Mouse (Mus musculus): ENCODE measurements at regions not wholly inside any gene's neighbourhood (a gene's known extent, or its start where the extent isn't known, plus 50 kb on each side); places are given as distances from the start of the nearest gene placed in this dataset.

DNA sequence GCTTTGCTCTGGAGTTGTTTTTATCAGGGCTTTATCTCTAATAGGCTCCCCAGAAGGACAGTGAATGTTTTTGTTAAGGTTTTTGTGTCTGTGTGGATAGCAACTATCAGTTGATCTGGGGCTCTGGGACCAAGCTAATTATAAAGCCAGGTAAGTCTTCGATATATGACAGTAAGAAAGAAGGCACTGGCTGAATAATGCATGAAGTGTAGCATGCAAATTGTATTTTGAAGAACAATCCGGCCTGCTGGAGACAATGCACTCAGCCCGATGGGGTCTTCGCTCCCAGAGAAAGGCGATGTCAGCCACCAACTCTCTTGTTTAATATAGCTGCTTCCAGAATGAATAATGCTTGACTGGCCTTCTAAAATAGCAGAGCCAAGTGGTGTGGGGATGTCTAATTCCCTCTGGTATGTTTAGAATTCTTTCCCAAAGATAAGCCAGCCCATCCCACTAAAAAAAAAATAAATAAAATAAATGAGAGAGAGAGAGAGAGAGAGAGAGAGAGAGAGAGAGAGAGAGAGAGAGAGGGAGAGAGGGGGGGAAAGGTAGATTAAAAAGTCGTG is 68.6 kb downstream of the Dad1 start:
- TF ChIP-seq ZC3H11A (IDR thresholded peaks at IDR 0.05; ENCODE audit: borderline replicate concordance, low read depth, low read length) (no peak), MAFK (IDR thresholded peaks at IDR 0.05; ENCODE audit: insufficient read depth, low read depth, low read length) (no peak), CHD2 (IDR thresholded peaks at IDR 0.05; ENCODE audit: low read depth, low read length) (no peak), ZNF384 (IDR thresholded peaks at IDR 0.05; ENCODE audit: low read depth, low read length) (no peak), HCFC1 (IDR thresholded peaks at IDR 0.05; ENCODE audit: borderline replicate concordance, insufficient read depth, low read length) (no peak)
- no peak for DNase-seq (ENCODE audit: low read depth, low spot score)
- Histone ChIP-seq H3K9ac (ENCODE audit: insufficient read depth, low read depth, low read length, poor library complexity, severe bottlenecking) (no peak overlapping the region), H3K9me3 (ENCODE audit: control insufficient read depth, insufficient read depth, low read depth, low read length) (no peaks in the 10 kb centered on the region), H3K4me1 (ENCODE audit: control insufficient read depth in 2 of 2, insufficient read depth in 2 of 2, low read length in 2 of 2, poor library complexity in 1 of 2) (no peaks in the 10 kb centered on the region), H3K27ac (ENCODE audit: insufficient read depth, low read depth, low read length, poor library complexity, severe bottlenecking) (no peak overlapping the region), H3K4me3 (ENCODE audit: insufficient read depth in 1 of 2, low read depth in 1 of 2, low read length in 2 of 2, poor library complexity in 1 of 2, severe bottlenecking in 1 of 2) (no peak overlapping the region), H3K36me3 (ENCODE audit: control insufficient read depth, insufficient read depth, low read length, poor library complexity, severe bottlenecking) (no peaks in the 10 kb centered on the region)
- in situ Hi-C loops (cut with MboI; ENCODE audit: low sequenced_read_pairs in 2 of 2, unreplicated experiment in 2 of 2), result no loop called here

DNA sequence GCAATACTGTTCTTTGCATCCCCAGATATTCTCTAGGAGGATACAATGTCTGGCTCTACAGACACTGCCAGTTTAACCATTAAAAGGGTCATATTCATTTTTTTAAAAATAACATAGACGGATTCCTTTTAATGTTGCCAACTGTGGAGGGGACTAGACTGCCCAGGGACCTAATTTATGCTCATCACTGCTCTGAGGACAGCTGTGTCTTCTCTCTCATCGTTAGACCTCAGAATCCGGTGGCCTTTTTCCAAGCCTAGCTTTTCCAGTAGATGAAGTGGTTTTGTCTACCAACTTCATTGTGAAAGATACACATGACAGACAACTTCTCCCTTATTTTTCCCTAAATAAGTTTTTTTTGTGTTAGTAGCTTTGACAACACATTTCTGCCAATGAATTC is 70.0 kb downstream of the Dad1 start:
- DNase-seq (ENCODE audit: low read depth, low spot score), result no peak

DNA sequence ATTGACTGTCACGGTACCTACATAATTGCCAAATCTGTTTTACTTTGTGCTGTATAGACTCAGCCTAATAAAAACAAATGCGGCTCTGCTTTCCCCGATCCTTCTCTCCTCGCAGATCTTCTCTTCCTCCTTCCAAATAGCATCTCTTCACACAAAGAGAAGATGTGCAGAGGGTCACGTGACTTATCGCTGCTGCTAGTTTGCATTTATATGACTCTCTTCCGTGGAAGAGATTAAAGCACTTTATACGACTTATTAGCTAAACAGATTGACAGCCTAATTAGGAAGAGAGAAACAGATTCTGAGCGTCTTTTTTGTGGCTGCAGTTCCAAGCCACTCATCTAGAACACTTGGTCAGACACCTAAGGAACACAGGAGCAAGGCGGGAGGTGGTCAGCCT is 71.1 kb downstream of the Dad1 start:
- Histone ChIP-seq H3K4me3 (ENCODE audit: insufficient read depth in 1 of 2, low read depth in 1 of 2, low read length in 2 of 2, poor library complexity in 1 of 2, severe bottlenecking in 1 of 2) (no peak overlapping the region), H3K36me3 (ENCODE audit: control insufficient read depth, insufficient read depth, low read length, poor library complexity, severe bottlenecking) (no peaks in the 10 kb centered on the region)
- in situ Hi-C loops (cut with MboI; ENCODE audit: low sequenced_read_pairs in 2 of 2, unreplicated experiment in 2 of 2), result no loop called here

More for the DNA sequence above, 70.0 kb downstream of the Dad1 start:
- Histone ChIP-seq H3K27ac (ENCODE audit: insufficient read depth, low read depth, low read length, poor library complexity, severe bottlenecking) (no peak overlapping the region), H3K9ac (ENCODE audit: insufficient read depth, low read depth, low read length, poor library complexity, severe bottlenecking) (no peak overlapping the region), H3K4me3 (ENCODE audit: insufficient read depth in 1 of 2, low read depth in 1 of 2, low read length in 2 of 2, poor library complexity in 1 of 2, severe bottlenecking in 1 of 2) (no peak overlapping the region), H3K9me3 (ENCODE audit: control insufficient read depth, insufficient read depth, low read depth, low read length) (no peaks in the 10 kb centered on the region), H3K4me1 (ENCODE audit: control insufficient read depth in 2 of 2, insufficient read depth in 2 of 2, low read length in 2 of 2, poor library complexity in 1 of 2) (no peaks in the 10 kb centered on the region), H3K36me3 (ENCODE audit: control insufficient read depth, insufficient read depth, low read length, poor library complexity, severe bottlenecking) (no peaks in the 10 kb centered on the region)
- TF ChIP-seq MAFK (IDR thresholded peaks at IDR 0.05; ENCODE audit: insufficient read depth, low read depth, low read length) (no peak), ZC3H11A (IDR thresholded peaks at IDR 0.05; ENCODE audit: borderline replicate concordance, low read depth, low read length) (no peak), CHD2 (IDR thresholded peaks at IDR 0.05; ENCODE audit: low read depth, low read length) (no peak), ZNF384 (IDR thresholded peaks at IDR 0.05; ENCODE audit: low read depth, low read length) (no peak), HCFC1 (IDR thresholded peaks at IDR 0.05; ENCODE audit: borderline replicate concordance, insufficient read depth, low read length) (no peak)
- in situ Hi-C loops (cut with MboI; ENCODE audit: low sequenced_read_pairs in 2 of 2, unreplicated experiment in 2 of 2), result no loop called here

DNA sequence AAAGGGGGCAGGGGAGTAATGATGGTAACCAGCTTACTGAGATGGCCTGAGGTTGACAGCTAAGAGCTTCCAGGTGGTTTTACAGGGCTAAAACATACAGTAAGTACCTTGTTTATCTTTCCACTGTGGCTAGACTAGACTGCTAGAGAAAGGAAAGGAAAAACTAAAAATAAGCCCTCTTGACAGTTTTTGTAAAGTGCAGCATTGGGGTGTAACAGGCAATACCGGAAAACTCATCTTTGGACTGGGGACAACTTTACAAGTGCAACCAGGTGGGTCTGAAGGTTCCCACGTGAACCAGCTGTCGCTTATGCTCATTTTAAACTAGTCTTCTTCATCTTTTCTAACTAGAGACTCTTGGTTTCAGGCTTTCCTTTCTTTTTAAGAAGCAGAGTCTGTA is 72.6 kb downstream of the Dad1 start:
- no peak for TF ChIP-seq HCFC1 (IDR thresholded peaks at IDR 0.05; ENCODE audit: borderline replicate concordance, insufficient read depth, low read length)
- no peak for TF ChIP-seq CHD2 (IDR thresholded peaks at IDR 0.05; ENCODE audit: low read depth, low read length)
- TF ChIP-seq ZNF384 (IDR thresholded peaks at IDR 0.05; ENCODE audit: low read depth, low read length), result no peak
- TF ChIP-seq ZC3H11A (IDR thresholded peaks at IDR 0.05; ENCODE audit: borderline replicate concordance, low read depth, low read length), result no peak
- TF ChIP-seq MAFK (IDR thresholded peaks at IDR 0.05; ENCODE audit: insufficient read depth, low read depth, low read length), result no peak
- H3K9me3 ChIP-seq (ENCODE audit: control insufficient read depth, insufficient read depth, low read depth, low read length), result no peaks in the 10 kb centered on the region
- H3K4me1 ChIP-seq (ENCODE audit: control insufficient read depth in 2 of 2, insufficient read depth in 2 of 2, low read length in 2 of 2, poor library complexity in 1 of 2), result no peaks in the 10 kb centered on the region
- H3K36me3 ChIP-seq (ENCODE audit: control insufficient read depth, insufficient read depth, low read length, poor library complexity, severe bottlenecking), result no peaks in the 10 kb centered on the region
- H3K4me3 ChIP-seq (ENCODE audit: insufficient read depth in 1 of 2, low read depth in 1 of 2, low read length in 2 of 2, poor library complexity in 1 of 2, severe bottlenecking in 1 of 2), result no peak overlapping the region
- no peak overlapping the region for H3K9ac ChIP-seq (ENCODE audit: insufficient read depth, low read depth, low read length, poor library complexity, severe bottlenecking)
- in situ Hi-C loops (cut with MboI; ENCODE audit: low sequenced_read_pairs in 2 of 2, unreplicated experiment in 2 of 2), result no loop called here
- no peak overlapping the region for H3K27ac ChIP-seq (ENCODE audit: insufficient read depth, low read depth, low read length, poor library complexity, severe bottlenecking)
- DNase-seq (ENCODE audit: low read depth, low spot score), result no peak

More for the DNA sequence above, 71.1 kb downstream of the Dad1 start:
- Histone ChIP-seq H3K9ac (ENCODE audit: insufficient read depth, low read depth, low read length, poor library complexity, severe bottlenecking) (no peak overlapping the region), H3K27ac (ENCODE audit: insufficient read depth, low read depth, low read length, poor library complexity, severe bottlenecking) (no peak overlapping the region), H3K4me1 (ENCODE audit: control insufficient read depth in 2 of 2, insufficient read depth in 2 of 2, low read length in 2 of 2, poor library complexity in 1 of 2) (no peaks in the 10 kb centered on the region), H3K9me3 (ENCODE audit: control insufficient read depth, insufficient read depth, low read depth, low read length) (no peaks in the 10 kb centered on the region)
- TF ChIP-seq MAFK (IDR thresholded peaks at IDR 0.05; ENCODE audit: insufficient read depth, low read depth, low read length), result no peak
- no peak for TF ChIP-seq HCFC1 (IDR thresholded peaks at IDR 0.05; ENCODE audit: borderline replicate concordance, insufficient read depth, low read length)
- no peak for TF ChIP-seq ZNF384 (IDR thresholded peaks at IDR 0.05; ENCODE audit: low read depth, low read length)
- no peak for TF ChIP-seq CHD2 (IDR thresholded peaks at IDR 0.05; ENCODE audit: low read depth, low read length)
- TF ChIP-seq ZC3H11A (IDR thresholded peaks at IDR 0.05; ENCODE audit: borderline replicate concordance, low read depth, low read length), result no peak
- DNase-seq (ENCODE audit: low read depth, low spot score), result no peak

DNA sequence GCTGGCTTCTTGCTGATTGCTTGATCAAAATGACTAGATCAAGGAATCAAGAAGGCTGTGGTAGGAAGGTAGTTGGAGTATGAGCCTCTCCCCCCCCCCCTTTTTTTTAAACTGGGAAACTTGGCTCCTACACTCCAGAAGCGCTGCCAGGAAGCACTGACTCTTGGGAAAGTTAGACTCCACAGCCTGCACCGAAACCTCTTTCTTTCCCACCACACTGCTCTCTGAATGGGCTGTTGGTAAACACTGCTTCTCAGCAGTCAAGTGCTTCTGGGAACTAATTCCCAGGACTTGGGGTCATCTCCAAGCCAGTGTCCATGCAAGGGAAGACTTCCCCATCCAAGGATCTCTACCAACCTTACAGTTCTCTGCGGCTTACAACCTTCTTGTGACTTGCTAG is 73.2 kb downstream of the Dad1 start:
- no peak for DNase-seq (ENCODE audit: low read depth, low spot score)
- in situ Hi-C loops (cut with MboI; ENCODE audit: low sequenced_read_pairs in 2 of 2, unreplicated experiment in 2 of 2), result no loop called here
- no peak overlapping the region for H3K4me3 ChIP-seq (ENCODE audit: insufficient read depth in 1 of 2, low read depth in 1 of 2, low read length in 2 of 2, poor library complexity in 1 of 2, severe bottlenecking in 1 of 2)
- H3K9ac ChIP-seq (ENCODE audit: insufficient read depth, low read depth, low read length, poor library complexity, severe bottlenecking), result no peak overlapping the region
- H3K27ac ChIP-seq (ENCODE audit: insufficient read depth, low read depth, low read length, poor library complexity, severe bottlenecking), result no peak overlapping the region
- no peaks in the 10 kb centered on the region for H3K36me3 ChIP-seq (ENCODE audit: control insufficient read depth, insufficient read depth, low read length, poor library complexity, severe bottlenecking)
- TF ChIP-seq HCFC1 (IDR thresholded peaks at IDR 0.05; ENCODE audit: borderline replicate concordance, insufficient read depth, low read length) (no peak), ZC3H11A (IDR thresholded peaks at IDR 0.05; ENCODE audit: borderline replicate concordance, low read depth, low read length) (no peak), CHD2 (IDR thresholded peaks at IDR 0.05; ENCODE audit: low read depth, low read length) (no peak), ZNF384 (IDR thresholded peaks at IDR 0.05; ENCODE audit: low read depth, low read length) (no peak), MAFK (IDR thresholded peaks at IDR 0.05; ENCODE audit: insufficient read depth, low read depth, low read length) (no peak)
- H3K4me1 ChIP-seq (ENCODE audit: control insufficient read depth in 2 of 2, insufficient read depth in 2 of 2, low read length in 2 of 2, poor library complexity in 1 of 2), result no peaks in the 10 kb centered on the region
- no peaks in the 10 kb centered on the region for H3K9me3 ChIP-seq (ENCODE audit: control insufficient read depth, insufficient read depth, low read depth, low read length)

All from ES-E14 (cell line).